Comparison of ENCODE assay signal across 20 mouse cellular contexts in the genomic region with DNA sequence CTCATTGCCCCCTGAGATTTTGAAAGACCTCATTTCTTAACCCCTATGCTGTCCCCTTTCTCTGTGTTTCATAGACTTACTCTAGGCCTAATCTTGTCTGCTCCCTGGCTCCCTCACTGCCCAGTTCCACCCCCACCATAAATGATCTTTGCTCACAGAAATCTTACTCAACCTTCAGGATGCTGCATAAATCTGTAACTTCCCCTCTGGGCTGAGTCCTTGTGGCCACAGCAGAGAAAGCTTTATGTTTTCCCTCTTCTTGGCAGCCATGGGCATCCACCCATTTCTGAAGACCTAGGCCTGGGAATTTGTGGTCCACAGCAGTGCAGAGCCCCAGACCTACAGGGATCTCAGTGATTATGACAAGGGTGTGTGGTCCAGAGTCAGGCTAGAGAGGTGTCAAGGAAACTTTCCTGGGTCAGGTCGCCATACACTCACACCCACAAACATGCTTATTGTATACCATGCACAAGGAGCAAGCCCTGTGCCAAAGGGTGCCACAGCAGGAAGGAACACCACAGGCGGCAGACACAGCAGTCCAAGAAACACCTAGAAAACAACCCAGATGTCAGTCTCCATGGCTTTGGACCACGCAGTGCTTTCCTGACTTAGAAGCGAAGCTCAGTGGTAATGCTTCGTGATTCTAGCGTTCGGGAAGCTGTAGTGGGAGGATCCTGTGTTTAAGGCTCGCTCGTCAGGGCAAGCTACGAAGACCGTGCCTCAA. TPM values are rescaled to one million over a fixed set of nuclear protein-coding genes. Genes with fewer than 3 reads are reported as not detected.
DNase-seq lines count a peak whose midpoint lies in the region; ATAC-seq and TF ChIP-seq lines count a peak whose summit lies in the region.
"Had no signal": no experiment of that assay in that cellular context is flagged by ENCODE, and none has a peak within 500 bp of the region (broad histone marks: within the 10 kb centered on the region; RNA-seq: fewer than 3 reads in every experiment).

A gene (minus strand): TSS at position 99 of the 724 bp plus-strand sequence.

- intact Hi-C loops in gastrocnemius, adult 2 months (cut with DNase I): no loop called here

- no peak for DNase-seq in gastrocnemius, adult 2 months
- no peak for DNase-seq in gastrocnemius, postnatal 4 days (ENCODE audit: low spot score in 2 of 2)
- DNase-seq in lung, postnatal 0 days (ENCODE audit: low spot score): peak; percentile 32
- DNase-seq in lung, postnatal 14 days: no peak
- DNase-seq in forebrain, embryonic 14.5 days (ENCODE audit: low spot score): no peak
- DNase-seq: cerebellum, adult 8-10 months; forebrain, postnatal 0 days; gastrocnemius, postnatal 10 days; kidney, postnatal 36 days; left cerebral cortex, postnatal 4 days; spleen, adult 18-20 months had no signal

- no peaks in the 10 kb centered on the region for H3K9me3 ChIP-seq in lung, postnatal 0 days (ENCODE audit: low read length)
- H3K9me3 ChIP-seq in forebrain, embryonic 14.5 days (replicated peaks; ENCODE audit: control insufficient read depth, low read length): no peaks in the 10 kb centered on the region
- no peaks in the 10 kb centered on the region for H3K9me3 ChIP-seq in heart, embryonic 11.5 days (replicated peaks; ENCODE audit: control insufficient read depth, low read length)
- H3K9me3 ChIP-seq: heart, embryonic 13.5 days; intestine, embryonic 15.5 days; liver, embryonic 15.5 days; midbrain, embryonic 12.5 days had no signal

- H3K27me3 ChIP-seq in lung, postnatal 0 days (replicated peaks; ENCODE audit: insufficient read depth, low read length): no peaks in the 10 kb centered on the region
- H3K27me3 ChIP-seq in forebrain, embryonic 14.5 days (replicated peaks; ENCODE audit: control insufficient read depth, insufficient read depth, low read length): no peaks in the 10 kb centered on the region
- H3K27me3 ChIP-seq in heart, embryonic 11.5 days (ENCODE audit: control insufficient read depth, insufficient read depth, low read length): no peaks in the 10 kb centered on the region
- H3K27me3 ChIP-seq: intestine, embryonic 15.5 days; midbrain, embryonic 12.5 days had no signal

- TF ChIP-seq EP300 in lung, postnatal 0 days (IDR thresholded peaks at IDR 0.05): no peak

- no peaks in the 10 kb centered on the region for H3K36me3 ChIP-seq in lung, postnatal 0 days (ENCODE audit: insufficient read depth, low read length)
- no peaks in the 10 kb centered on the region for H3K36me3 ChIP-seq in forebrain, embryonic 14.5 days (ENCODE audit: control insufficient read depth, insufficient read depth, low read length)
- no peaks in the 10 kb centered on the region for H3K36me3 ChIP-seq in heart, embryonic 11.5 days (ENCODE audit: control insufficient read depth, insufficient read depth, low read length)
- H3K36me3 ChIP-seq: heart, embryonic 13.5 days; intestine, embryonic 15.5 days; liver, embryonic 15.5 days; midbrain, embryonic 12.5 days had no signal

- H3K27ac ChIP-seq in gastrocnemius, adult 2 months: peak within 1 kb of the TSS; percentile 38
- no peak within 1 kb of the TSS for H3K27ac ChIP-seq in lung, postnatal 0 days (ENCODE audit: low read length)
- H3K27ac ChIP-seq in forebrain, embryonic 14.5 days (ENCODE audit: low read depth, low read length): no peak within 1 kb of the TSS
- no peak within 1 kb of the TSS for H3K27ac ChIP-seq in heart, embryonic 11.5 days (ENCODE audit: low read depth, low read length)
- H3K27ac ChIP-seq: heart, embryonic 13.5 days; intestine, embryonic 15.5 days; liver, embryonic 15.5 days; midbrain, embryonic 12.5 days had no signal

- WGBS in lung, postnatal 0 days: 77% methylated on average over 11 of the region's 11 CpGs
- WGBS in forebrain, embryonic 14.5 days: 84% methylated on average over 11 of the region's 11 CpGs
- WGBS in heart, embryonic 11.5 days (ENCODE audit: insufficient replicate concordance): 80% methylated on average over 11 of the region's 11 CpGs

- H3K4me2 ChIP-seq in lung, postnatal 0 days (replicated peaks; ENCODE audit: low read depth, low read length): no peak within 1 kb of the TSS
- H3K4me2 ChIP-seq in forebrain, embryonic 14.5 days (ENCODE audit: low read length): no peak within 1 kb of the TSS
- H3K4me2 ChIP-seq in heart, embryonic 11.5 days: no peak within 1 kb of the TSS
- H3K4me2 ChIP-seq: heart, embryonic 13.5 days; intestine, embryonic 15.5 days; liver, embryonic 15.5 days; midbrain, embryonic 12.5 days had no signal

- ATAC-seq in lung, postnatal 0 days: peak; percentile 30; the same call in 1 of the 2 replicates
- ATAC-seq in common myeloid progenitor, adult 5-6 weeks (replicated peaks; ENCODE audit: low read depth, poor library complexity, severe bottlenecking): 0 out of 2 replicates have a peak, but pooled peaks have one; percentile 18
- ATAC-seq in megakaryocyte, adult 5-6 weeks (ENCODE audit: poor library complexity, severe bottlenecking): peak; percentile 59
- no peak for ATAC-seq in forebrain, embryonic 14.5 days
- no peak for ATAC-seq in heart, embryonic 11.5 days (replicated peaks; ENCODE audit: insufficient number of reproducible peaks, low FRiP score, low TSS enrichment)
- ATAC-seq: forebrain, postnatal 0 days; intestine, embryonic 15.5 days had no signal

- H3K9ac ChIP-seq in lung, postnatal 0 days (replicated peaks; ENCODE audit: low read depth): no peak within 1 kb of the TSS
- H3K9ac ChIP-seq in forebrain, embryonic 14.5 days (ENCODE audit: low read length): no peak within 1 kb of the TSS
- no peak within 1 kb of the TSS for H3K9ac ChIP-seq in heart, embryonic 11.5 days (ENCODE audit: low read depth, low read length)
- H3K9ac ChIP-seq: forebrain, postnatal 0 days; heart, embryonic 13.5 days; intestine, embryonic 15.5 days; liver, embryonic 15.5 days; midbrain, embryonic 12.5 days had no signal

- peak within 1 kb of the TSS; percentile 39 for H3K4me3 ChIP-seq in gastrocnemius, adult 2 months
- H3K4me3 ChIP-seq in lung, postnatal 0 days (ENCODE audit: low read depth, low read length): no peak within 1 kb of the TSS
- no peak within 1 kb of the TSS for H3K4me3 ChIP-seq in forebrain, embryonic 14.5 days (ENCODE audit: low read depth, low read length)
- H3K4me3 ChIP-seq in heart, embryonic 11.5 days (ENCODE audit: low read depth, low read length): no peak within 1 kb of the TSS
- H3K4me3 ChIP-seq: erythroblast, embryonic 14.5 days; heart, embryonic 13.5 days; intestine, embryonic 15.5 days; liver, embryonic 15.5 days; midbrain, embryonic 12.5 days; myocyte had no signal

- no peak for TF ChIP-seq CTCF in gastrocnemius, adult 2 months (IDR thresholded peaks at IDR 0.05)
- no peak for TF ChIP-seq CTCF in lung, postnatal 0 days (IDR thresholded peaks at IDR 0.05)

- H3K4me1 ChIP-seq in lung, postnatal 0 days (ENCODE audit: insufficient read depth, low read depth, low read length): no peaks in the 10 kb centered on the region
- H3K4me1 ChIP-seq in forebrain, embryonic 14.5 days (ENCODE audit: control insufficient read depth, insufficient read depth, low read length): no peaks in the 10 kb centered on the region
- H3K4me1 ChIP-seq in heart, embryonic 11.5 days (ENCODE audit: control insufficient read depth, insufficient read depth, low read length): no peaks in the 10 kb centered on the region
- H3K4me1 ChIP-seq: heart, embryonic 13.5 days; intestine, embryonic 15.5 days; midbrain, embryonic 12.5 days had no signal

RNA-seq across cellular contexts. Expression of the gene that starts here (rescaled TPM):
- under 1 TPM; 0.36 to 0.39 TPM for total RNA-seq in gastrocnemius, adult 2 months (2021)
- 1 to 10 TPM; 2.5 to 2.9 TPM for total RNA-seq in gastrocnemius, postnatal 4 days (2021)
- polyA plus RNA-seq in lung, postnatal 0 days (2015; fragmentation: Nextera tagmentation; extraction: Ambion mirVana): 1.1 TPM in 2 replicates
- total RNA-seq in common myeloid progenitor, adult 5-6 weeks (2017): under 0.01 TPM in 1 of 2 replicates, not detected in the other
- 2.3 and 4.2 TPM in 2 replicates for total RNA-seq in megakaryocyte, adult 5-6 weeks (2015)
- total RNA-seq in megakaryocyte, adult 5-6 weeks (2017): 1.1 and 1.5 TPM in 2 replicates
- 0.10 and 0.25 TPM in 2 replicates for polyA plus RNA-seq in forebrain, embryonic 14.5 days (2014; fragmentation: Nextera tagmentation; extraction: Ambion mirVana)
- 0.11 and 0.16 TPM in 2 replicates for polyA plus RNA-seq in heart, embryonic 11.5 days (2014; fragmentation: Nextera tagmentation; extraction: Ambion mirVana)
- polyA plus RNA-seq: myocyte had no signal

Comparison
In these comparisons a context has a peak if more than half of its experiments do, and no peak if none do; other contexts are left out.
1. Peak in ATAC-seq in common myeloid progenitor, adult 5-6 weeks; RNA of the gene not detected or under 1 TPM.
2. ATAC-seq: peak in lung, postnatal 0 days (single experiment) and megakaryocyte, adult 5-6 weeks (single experiment); none in forebrain, embryonic 14.5 days (single experiment) and heart, embryonic 11.5 days (single experiment).